Mouse (Mus musculus) olfactory bulb, adult 2 months (tissue): ENCODE results near the gene Cenpj.

ENCODE experiments used
- CTCF ChIP-seq: fragments of 200-500 bp; IDR thresholded peaks from 2 replicates; pipeline ENCODE4 v1.5.1; 2012; ENCODE audit warnings: low read depth, mild to moderate bottlenecking, low read length, moderate library complexity; ENCODE audit not compliant: insufficient read depth
- POLR2A ChIP-seq: fragments of 200-500 bp; IDR thresholded peaks from 2 replicates; pipeline ENCODE4 v1.6.1; 2012; ENCODE audit warnings: mild to moderate bottlenecking, low read depth, low read length, moderate library complexity; ENCODE audit not compliant: insufficient read depth

DNA sequence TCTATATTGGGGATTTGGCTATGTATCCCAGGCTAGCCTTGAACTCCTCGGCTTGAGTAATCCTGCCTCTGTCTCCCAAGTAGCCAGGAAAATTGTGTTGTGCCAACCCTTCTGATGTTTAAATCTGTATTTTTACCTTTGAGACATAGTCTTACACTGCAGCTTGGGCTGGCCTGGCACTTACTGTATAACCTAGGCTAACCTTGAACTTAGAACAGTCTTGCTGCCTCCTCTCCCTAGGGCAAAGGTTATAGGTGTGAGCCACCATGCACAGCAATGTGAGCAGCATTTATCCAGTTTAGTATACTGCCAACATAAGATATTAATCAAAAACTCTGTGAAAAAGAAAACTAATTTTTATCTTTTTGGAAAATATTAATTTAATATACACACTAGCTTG lies 19.6 kb upstream of the Cenpj start:
- TF ChIP-seq CTCF (no peak), POLR2A (no peak)
